Mouse (Mus musculus) liver, embryonic 14.5 days (tissue): Measurements from ENCODE around the gene Zbed5. TPM values are rescaled to one million over a fixed set of nuclear protein-coding genes. Genes with fewer than 3 reads are reported as not detected.
A peak's percentile ranks its signal among the peaks of the same experiment; 100 is the strongest.

ENCODE experiments used
- ATAC-seq: fragments of 200-750 bp; cut with Nextera tagmentation; 2 replicates; pipeline ENCODE4 v1.8.0; 2017; ENCODE audit warnings: moderate number of reproducible peaks, mild to moderate bottlenecking, moderate library complexity; ENCODE audit not compliant: insufficient read depth
- DNase-seq, 3 experiments: peaks; one replicate each; pipeline ENCODE4 v3.0.0-alpha.2; 2012 to 2013; ENCODE audit warnings: low read depth in 3 of 3, low spot score in 3 of 3
- H3K27ac ChIP-seq: fragments of 300-500 bp; sonication (generic); 2 replicates; pipeline ENCODE4 v1.5.1; 2014; ENCODE audit warnings: moderate library complexity, mild to moderate bottlenecking, control low read depth, inconsistent platforms
- H3K27me3 ChIP-seq: fragments of 300-500 bp; sonication (generic); 2 replicates; pipeline ENCODE4 v1.6.1; 2014; ENCODE audit warnings: mild to moderate bottlenecking, low read length, moderate library complexity; ENCODE audit not compliant: control insufficient read depth, insufficient read depth
- H3K36me3 ChIP-seq: fragments of 300-500 bp; sonication (generic); replicated peaks from 2 replicates; pipeline ENCODE4 v1.6.1; 2014; ENCODE audit warnings: low read depth; ENCODE audit not compliant: control insufficient read depth, insufficient read depth
- H3K4me1 ChIP-seq, 2 experiments: fragments of 200-500 bp in 1 of 2; fragments of 300-500 bp in 1 of 2; sonication (generic) in 1 of 2; replicated peaks; 2 replicates each; pipeline ENCODE4 v1.6.1; 2012 to 2014; ENCODE audit warnings: antibody characterized with exemption in 1 of 2, inconsistent platforms in 1 of 2, low read length in 1 of 2; ENCODE audit not compliant: control insufficient read depth in 2 of 2, insufficient read depth in 2 of 2
- H3K4me2 ChIP-seq: fragments of 300-500 bp; sonication (generic); 2 replicates; pipeline ENCODE4 v1.6.1; 2014; ENCODE audit warnings: low read depth, mild to moderate bottlenecking, control low read depth, moderate library complexity
- H3K4me3 ChIP-seq, 2 experiments: fragments of 200-500 bp in 1 of 2; fragments of 300-500 bp in 1 of 2; sonication (generic) in 1 of 2; 2 replicates each; pipeline ENCODE4 v1.5.1; 2012 to 2014; ENCODE audit warnings: low read depth in 2 of 2, low read length in 2 of 2, mild to moderate bottlenecking in 2 of 2, control low read depth in 1 of 2, inconsistent platforms in 1 of 2, moderate library complexity in 1 of 2; ENCODE audit not compliant: insufficient read depth in 1 of 2
- H3K9ac ChIP-seq: fragments of 300-500 bp; sonication (generic); replicated peaks from 2 replicates; pipeline ENCODE4 v1.6.1; 2014; ENCODE audit warnings: mild to moderate bottlenecking, control low read depth, moderate library complexity
- H3K9me3 ChIP-seq: fragments of 300-500 bp; sonication (generic); 2 replicates; pipeline ENCODE4 v1.6.1; 2016; ENCODE audit warnings: low read length, mixed read lengths; ENCODE audit not compliant: control insufficient read depth
- CTCF ChIP-seq: IDR thresholded peaks from 2 replicates; pipeline ENCODE4 v1.5.1; 2016; ENCODE audit warnings: antibody characterized with exemption, low read depth, control low read depth
- EP300 ChIP-seq: IDR thresholded peaks from 2 replicates; pipeline ENCODE4 v1.6.1; 2016; ENCODE audit warnings: antibody characterized with exemption, low read depth
- WGBS: fragments of 180-500 bp; shearing (Covaris S2); extraction: QIAGEN DNeasy Blood & Tissue Kit; methylation state at CpG from one replicate; pipeline ENCODE4 v1.1.7; 2014; ENCODE audit not compliant: insufficient replicate concordance; 5-methylcytosine and 5-hydroxymethylcytosine counted together
- polyA plus RNA-seq, 2 experiments: library from polyadenylated mRNA; depleted of rRNA in 1 of 2; stranded (reverse) in 1 of 2; unstranded in 1 of 2; fragments of >200 nt; fragmentation: Nextera tagmentation in 1 of 2; extraction: Ambion mirVana in 1 of 2; gene quantifications; 2 replicates each; pipeline versions ENCODE4 v1.2.1 to v1.2.3; 2012 to 2014

Gene Zbed5
- polyA plus RNA-seq, 2 experiments, result 0.67 to 0.70 TPM

- 73% methylated on average over 12 of the region's 12 CpGs for WGBS
- Histone ChIP-seq H3K9me3 (no peaks in the 10 kb centered on the region), H3K36me3 (no peaks in the 10 kb centered on the region), H3K27me3 (no peaks in the 10 kb centered on the region), H3K4me2 (no peak overlapping the region), H3K4me1 (no peaks in the 10 kb centered on the region), H3K9ac (no peak overlapping the region), H3K27ac (no peak overlapping the region), H3K4me3 (no peak overlapping the region)
- no peak for ATAC-seq
- no peak for DNase-seq
- no peak for TF ChIP-seq CTCF
Measured at GRCm38 (mm10) chr5:129873942-129874341, 21.6 kb upstream of the Zbed5 start.

GRCm38 (mm10) chr5:129875098-129875497, 20.4 kb upstream of the Zbed5 start:
- no peak overlapping the region for H3K27ac ChIP-seq
- WGBS, result 64% methylated on average over 11 of the region's 11 CpGs
- H3K27me3 ChIP-seq, result no peaks in the 10 kb centered on the region
- H3K9me3 ChIP-seq, result no peaks in the 10 kb centered on the region
- DNase-seq (no peak), ATAC-seq (no peak)
- H3K9ac ChIP-seq, result no peak overlapping the region
- H3K36me3 ChIP-seq, result no peaks in the 10 kb centered on the region; the same call in 1 of the 2 replicates
- no peaks in the 10 kb centered on the region for H3K4me1 ChIP-seq
- no peak overlapping the region for H3K4me3 ChIP-seq
- no peak overlapping the region for H3K4me2 ChIP-seq
- no peak for TF ChIP-seq CTCF
- no peak for TF ChIP-seq EP300

GRCm38 (mm10) chr5:129877731-129878455, 17.6 kb upstream of the Zbed5 start:
- no peak overlapping the region for H3K4me3 ChIP-seq
- H3K27me3 ChIP-seq, result no peaks in the 10 kb centered on the region
- H3K4me2 ChIP-seq, result no peak overlapping the region
- no peaks in the 10 kb centered on the region for H3K9me3 ChIP-seq
- H3K4me1 ChIP-seq, result no peaks in the 10 kb centered on the region
- TF ChIP-seq EP300 (no peak), CTCF (no peak)
- ATAC-seq (no peak), DNase-seq (no peak)
- no peak overlapping the region for H3K27ac ChIP-seq
- H3K36me3 ChIP-seq, result peaks cover 23% of the 10 kb centered on the region
- no peak overlapping the region for H3K9ac ChIP-seq
- WGBS, result 59% methylated on average over 9 of the region's 9 CpGs

GRCm38 (mm10) chr5:129878946-129879345, 16.6 kb upstream of the Zbed5 start:
- no peak overlapping the region for H3K4me3 ChIP-seq
- 66% methylated on average over 2 of the region's 2 CpGs for WGBS
- TF ChIP-seq CTCF, result peak; percentile 73
- TF ChIP-seq EP300, result no peak
- DNase-seq (no peak), ATAC-seq (no peak)
- H3K27ac ChIP-seq, result no peak overlapping the region
- no peak overlapping the region for H3K4me2 ChIP-seq
- H3K27me3 ChIP-seq, result no peaks in the 10 kb centered on the region
- no peak overlapping the region for H3K9ac ChIP-seq
- no peaks in the 10 kb centered on the region for H3K9me3 ChIP-seq
- no peaks in the 10 kb centered on the region for H3K4me1 ChIP-seq
- peaks cover 29% of the 10 kb centered on the region for H3K36me3 ChIP-seq

- H3K9me3 ChIP-seq, result no peaks in the 10 kb centered on the region
- no peaks in the 10 kb centered on the region for H3K4me1 ChIP-seq
- TF ChIP-seq CTCF (no peak), EP300 (no peak)
- H3K36me3 ChIP-seq, result peaks cover 35% of the 10 kb centered on the region
- H3K27ac ChIP-seq, result no peak overlapping the region
- WGBS, result 51% methylated on average over 3 of the region's 3 CpGs
- H3K9ac ChIP-seq, result no peak overlapping the region
- no peaks in the 10 kb centered on the region for H3K27me3 ChIP-seq
- ATAC-seq (no peak), DNase-seq (no peak)
- no peak overlapping the region for H3K4me3 ChIP-seq
- no peak overlapping the region for H3K4me2 ChIP-seq
Measured at GRCm38 (mm10) chr5:129879888-129880287, 15.6 kb upstream of the Zbed5 start.
